Mouse (Mus musculus): ENCODE data around the gene Cops7a.

Cops7a gene

DNA sequence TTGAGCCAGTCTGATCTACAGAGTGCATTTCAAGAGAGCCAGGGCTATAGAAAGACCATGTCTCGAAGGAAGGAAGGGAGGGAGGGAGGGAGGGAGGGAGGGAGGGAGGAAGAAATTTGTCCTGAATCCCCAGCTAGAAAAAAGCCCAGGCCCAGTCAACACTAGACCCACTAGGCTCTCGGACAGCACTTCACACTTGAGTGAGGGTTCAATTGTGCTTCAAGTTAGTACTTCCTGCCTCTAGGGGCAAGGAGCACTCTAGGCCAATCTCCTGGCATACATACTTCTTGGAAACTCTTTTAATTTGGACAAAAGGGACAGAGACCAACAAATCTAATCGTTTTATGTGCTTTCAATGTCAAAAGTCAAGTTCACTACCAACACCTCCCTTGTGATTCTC, 7.2 kb downstream of the Cops7a start:
- no peak for DNase-seq (ENCODE audit: low spot score in 2 of 2)

GRCm38 (mm10) chr6:124955212-124955611, 10.1 kb downstream of the Cops7a start:
- no peak for DNase-seq (ENCODE audit: low spot score in 2 of 2)

GRCm38 (mm10) chr6:124953991-124954715, 11.2 kb downstream of the Cops7a start:
- DNase-seq (ENCODE audit: low spot score in 2 of 2), result no peak

DNA sequence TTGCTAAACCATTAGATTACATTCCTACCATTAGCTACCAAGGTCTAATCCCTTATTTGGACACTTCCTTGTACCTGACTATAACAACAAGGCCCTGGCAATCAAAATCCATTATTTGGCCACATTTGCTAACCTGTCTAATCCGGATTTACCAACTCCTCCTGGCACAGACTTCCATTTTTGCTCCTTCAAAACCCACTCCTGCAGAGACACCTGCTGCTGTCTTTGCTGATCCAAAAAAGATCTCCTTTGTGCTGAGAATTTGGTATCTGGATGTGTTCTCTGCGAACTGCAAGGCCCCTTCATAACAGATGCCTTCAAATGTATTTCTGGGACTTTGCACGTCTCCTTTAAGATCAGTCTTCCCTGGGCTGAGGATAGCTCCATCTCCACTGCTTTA, 21.8 kb downstream of the Cops7a start:
- DNase-seq (ENCODE audit: low spot score in 2 of 2), result no peak

GRCm38 (mm10) chr6:124941679-124942078, 23.7 kb downstream of the Cops7a start:
- no peak for DNase-seq (ENCODE audit: low spot score in 2 of 2)

DNA sequence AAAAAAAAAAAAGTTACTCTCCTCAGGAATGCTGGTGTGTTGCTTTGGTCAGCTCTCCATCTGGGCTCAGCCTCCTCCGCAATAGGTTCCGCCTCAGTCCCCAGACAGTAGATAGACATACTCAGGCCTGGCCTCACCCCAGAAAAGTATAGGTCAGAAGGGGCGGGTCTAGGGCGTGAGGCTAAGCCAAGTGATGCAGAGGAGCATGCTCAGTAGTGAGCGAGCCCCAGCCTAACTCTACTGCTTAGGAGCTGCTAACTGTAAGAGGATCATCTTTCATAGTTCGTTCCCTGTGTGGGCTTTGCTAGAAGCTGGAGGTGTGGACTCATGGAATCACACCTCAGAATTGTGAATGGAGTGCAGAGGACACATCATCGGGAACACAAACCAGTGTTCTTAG, 26.8 kb downstream of the Cops7a start:
- DNase-seq (ENCODE audit: low spot score in 2 of 2), result no peak

DNA sequence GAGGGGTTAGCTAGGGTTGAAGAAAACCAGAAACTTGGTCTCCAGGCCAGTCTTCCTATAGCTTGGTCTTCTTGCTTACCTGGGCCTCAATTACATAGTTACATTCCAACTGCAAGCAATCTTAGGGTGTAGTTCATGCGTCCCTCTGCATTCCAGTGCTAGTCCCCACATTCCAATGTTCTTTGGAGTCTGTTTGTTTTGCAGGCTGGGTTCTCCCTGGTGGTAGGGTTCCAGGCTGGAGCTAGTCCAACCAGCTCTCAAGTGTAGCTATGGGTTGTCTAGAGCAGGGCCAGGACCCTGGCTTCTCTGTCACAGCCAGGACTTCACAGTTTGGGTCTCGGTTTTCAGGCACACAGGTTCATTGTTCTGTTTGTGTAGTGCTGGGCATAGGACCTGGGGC, 27.8 kb downstream of the Cops7a start:
- no peak for DNase-seq (ENCODE audit: low spot score in 2 of 2)

DNA sequence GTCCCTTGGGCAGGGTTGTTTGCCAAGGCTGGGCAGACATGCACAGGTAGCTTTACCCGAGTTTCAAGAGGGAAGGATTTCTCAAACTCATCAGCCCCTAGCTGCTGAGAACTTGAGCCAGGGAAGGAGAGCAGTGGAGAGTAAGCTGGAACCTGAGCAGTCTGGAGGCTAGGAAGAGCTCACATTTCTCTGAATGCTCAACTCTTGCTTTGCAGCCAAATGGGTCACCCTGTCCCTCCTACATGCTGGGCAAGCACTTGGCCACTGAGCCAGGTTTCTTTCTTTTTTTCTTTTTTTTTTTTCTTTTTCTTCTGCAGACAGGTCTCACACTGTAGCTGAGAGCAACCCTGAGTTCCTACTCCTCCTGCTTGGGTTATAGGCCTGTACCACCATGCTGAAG, 28.7 kb downstream of the Cops7a start:
- DNase-seq (ENCODE audit: low spot score in 2 of 2), result no peak

- no peak for DNase-seq (ENCODE audit: low spot score in 2 of 2)
Observed at GRCm38 (mm10) chr6:124934670-124935069, 30.7 kb downstream of the Cops7a start.

DNA sequence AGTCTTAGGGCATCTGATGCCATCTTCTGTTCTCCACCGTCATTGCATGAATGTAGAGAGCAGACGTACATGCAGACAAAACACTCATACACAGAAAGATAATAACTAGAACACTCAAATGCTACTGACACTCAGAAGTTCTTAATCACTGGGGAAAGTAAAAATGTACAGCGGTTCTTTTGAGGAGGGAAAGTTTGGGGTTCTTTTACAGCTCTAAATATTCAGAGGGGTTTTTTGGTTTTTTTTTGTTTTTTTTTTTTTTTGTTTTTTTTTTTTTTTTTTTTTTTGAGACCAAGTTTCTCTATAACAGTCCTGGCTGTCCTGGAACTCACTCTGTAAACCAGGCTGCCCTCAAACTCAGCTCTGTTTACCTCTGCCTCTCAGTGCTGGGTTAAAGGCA, 32.2 kb downstream of the Cops7a start:
- no peak for DNase-seq (ENCODE audit: low spot score in 2 of 2)

DNA sequence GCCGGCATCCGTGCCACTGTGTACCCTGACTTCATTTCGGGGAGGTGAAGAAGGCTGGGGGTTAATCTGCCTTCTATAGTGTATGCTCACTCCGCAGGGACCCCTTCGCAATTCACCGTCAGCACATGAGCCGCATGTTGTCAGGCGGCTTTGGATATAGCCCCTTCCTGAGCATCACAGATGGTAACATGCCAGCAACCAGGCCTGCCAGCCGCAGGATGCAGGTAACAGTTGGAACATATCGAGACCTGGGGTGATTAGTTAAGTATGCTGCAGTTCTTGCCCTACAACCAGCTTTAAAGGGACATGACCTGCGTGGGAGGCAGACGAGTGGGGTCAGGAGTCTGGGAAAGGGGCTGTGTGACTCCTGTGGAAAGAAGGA, 33.0 kb downstream of the Cops7a start:
- DNase-seq (ENCODE audit: low spot score in 2 of 2), result no peak

DNA sequence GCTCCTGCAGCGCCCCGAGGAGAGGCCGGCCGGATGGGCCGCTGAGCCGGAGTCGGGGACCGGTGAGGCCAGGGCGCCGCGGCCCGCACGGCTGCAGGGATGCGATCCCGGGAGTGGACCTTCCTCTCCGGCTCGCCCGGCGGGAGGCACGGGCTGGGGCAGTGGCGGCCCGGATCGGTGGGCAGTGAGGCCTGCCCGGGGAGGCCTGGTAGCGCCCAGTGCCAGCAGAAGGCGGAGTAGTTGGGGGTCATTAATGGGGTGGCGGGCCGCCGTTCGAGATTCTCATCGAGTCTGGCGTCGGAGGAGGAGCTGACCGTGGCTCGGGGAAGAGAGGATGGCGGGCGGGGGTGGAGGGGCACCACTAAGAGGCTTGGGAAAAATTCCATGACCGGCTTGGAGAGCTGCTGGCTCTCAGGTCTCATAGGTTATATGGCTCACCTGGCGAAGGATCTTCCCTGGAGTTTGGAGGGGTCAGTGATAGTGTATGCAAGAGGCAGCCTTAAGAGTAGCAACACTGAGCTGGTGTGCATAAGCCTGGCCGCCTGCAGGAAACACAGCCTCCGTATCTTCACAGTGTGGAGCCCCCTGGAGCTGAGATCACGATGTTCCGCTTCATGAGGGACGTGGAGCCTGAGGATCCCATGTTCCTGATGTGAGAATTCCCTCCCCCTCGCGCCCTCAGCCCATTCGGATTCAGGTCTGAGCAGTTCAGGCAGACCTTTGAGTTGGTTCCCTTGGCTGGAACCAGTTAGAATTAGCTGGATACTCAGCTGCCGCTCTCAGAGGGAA, 33.6 kb downstream of the Cops7a start:
- peak; percentile 43 to 60 for DNase-seq (ENCODE audit: low spot score in 2 of 2)

DNA sequence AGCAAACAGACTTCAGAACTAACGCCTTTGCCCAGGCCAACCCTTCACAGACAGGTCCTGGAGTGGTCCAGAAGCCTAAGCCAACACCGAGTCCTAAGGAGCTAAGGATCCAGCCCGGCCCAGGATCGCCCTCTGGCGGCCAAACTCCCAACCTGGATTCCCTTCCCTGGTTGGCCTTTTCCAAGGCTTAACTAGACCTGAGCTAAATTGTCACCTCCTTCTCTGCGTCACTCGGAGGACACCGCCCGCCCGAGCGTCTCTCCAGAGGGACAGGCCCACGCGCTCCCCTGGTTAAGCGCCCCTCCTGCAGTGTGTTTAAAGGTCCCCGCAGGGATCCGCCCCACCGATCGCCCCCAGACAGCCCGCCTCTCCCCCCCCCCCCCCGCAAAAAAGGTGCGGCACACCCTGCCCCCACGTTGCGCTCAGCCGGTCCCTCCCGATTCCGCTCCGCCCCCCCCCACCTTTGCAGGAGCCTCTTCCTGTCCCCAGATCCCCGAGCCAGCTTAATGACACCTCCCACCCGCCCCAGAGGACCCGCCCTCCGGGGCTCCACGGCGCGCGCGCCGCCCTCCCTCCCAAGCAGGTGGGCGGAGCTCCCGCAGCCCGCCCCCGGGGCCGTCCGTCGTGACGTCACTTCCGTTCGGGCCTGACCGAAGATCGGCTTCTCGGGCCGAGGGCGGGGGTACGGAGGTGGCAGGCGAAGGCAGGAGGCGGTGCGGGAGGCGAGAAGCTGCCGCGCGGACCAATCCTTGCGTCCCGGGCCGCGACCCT, 34.4 kb downstream of the Cops7a start, which contains the start of gene Mlf2:
Gene Mlf2, plus strand, starts transcription at position 633 of the 771 bp plus-strand sequence.
- peak; percentile 98 to 99 for DNase-seq (ENCODE audit: low spot score in 2 of 2)

- no peak for DNase-seq (ENCODE audit: low spot score in 2 of 2)
Observed at GRCm38 (mm10) chr6:124930231-124930630, 35.1 kb downstream of the Cops7a start.

DNA sequence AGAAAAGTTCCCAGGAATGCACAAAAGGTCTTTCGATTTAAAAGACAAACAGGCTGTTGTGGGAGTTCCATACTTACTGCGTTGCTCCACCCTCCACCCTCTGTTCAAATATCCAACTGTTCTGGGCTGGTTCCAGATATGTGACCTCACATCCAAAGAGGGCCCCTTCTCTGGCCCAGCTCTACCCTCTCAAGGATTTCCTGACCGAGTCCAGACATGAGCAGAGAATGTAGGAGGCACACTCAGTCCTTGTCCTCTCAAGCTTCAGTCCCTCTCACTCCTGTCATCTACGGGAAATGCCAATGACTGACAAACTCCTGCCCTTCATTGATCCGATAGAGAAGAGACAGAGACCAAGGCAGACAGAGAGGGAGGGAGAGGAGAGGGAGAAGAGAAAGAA, 39.4 kb downstream of the Cops7a start:
- no peak for DNase-seq (ENCODE audit: low spot score in 2 of 2)

DNA sequence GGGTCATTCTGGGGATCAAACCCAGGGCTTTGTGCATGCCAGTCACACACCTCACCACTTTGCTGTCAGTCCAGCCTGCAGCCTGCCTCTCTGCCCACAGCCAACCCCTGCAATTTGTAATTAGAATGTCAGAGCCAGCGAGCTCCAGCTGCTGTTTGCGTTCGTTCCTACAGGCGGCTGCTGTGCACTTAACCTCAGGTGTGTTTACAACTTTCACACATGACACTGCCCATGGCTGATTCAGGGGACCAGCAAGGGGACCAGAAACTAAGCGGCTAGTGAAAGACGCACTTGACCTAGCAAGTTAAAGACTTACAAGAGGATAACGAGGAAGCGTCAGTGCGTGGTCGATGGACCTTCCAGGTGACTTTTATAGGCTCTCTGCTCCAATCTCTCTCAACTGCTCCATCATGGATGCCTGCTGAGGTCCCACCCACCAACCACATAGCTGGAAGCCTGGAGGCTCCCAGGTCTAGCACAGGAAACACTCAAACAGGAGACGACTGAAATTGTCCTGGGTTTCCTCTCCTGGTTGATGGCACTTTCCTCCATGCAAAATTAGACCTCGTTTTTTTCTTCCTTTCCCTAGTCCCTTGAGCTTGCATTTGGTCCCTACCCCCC, 40.1 kb downstream of the Cops7a start:
- no peak for DNase-seq (ENCODE audit: low spot score in 2 of 2)

- no peak for DNase-seq (ENCODE audit: low spot score in 2 of 2)
Observed at GRCm38 (mm10) chr6:124921539-124921938, 43.8 kb downstream of the Cops7a start.

- no peak for DNase-seq (ENCODE audit: low spot score in 2 of 2)
Observed at GRCm38 (mm10) chr6:124920318-124921085, 44.8 kb downstream of the Cops7a start.

DNA sequence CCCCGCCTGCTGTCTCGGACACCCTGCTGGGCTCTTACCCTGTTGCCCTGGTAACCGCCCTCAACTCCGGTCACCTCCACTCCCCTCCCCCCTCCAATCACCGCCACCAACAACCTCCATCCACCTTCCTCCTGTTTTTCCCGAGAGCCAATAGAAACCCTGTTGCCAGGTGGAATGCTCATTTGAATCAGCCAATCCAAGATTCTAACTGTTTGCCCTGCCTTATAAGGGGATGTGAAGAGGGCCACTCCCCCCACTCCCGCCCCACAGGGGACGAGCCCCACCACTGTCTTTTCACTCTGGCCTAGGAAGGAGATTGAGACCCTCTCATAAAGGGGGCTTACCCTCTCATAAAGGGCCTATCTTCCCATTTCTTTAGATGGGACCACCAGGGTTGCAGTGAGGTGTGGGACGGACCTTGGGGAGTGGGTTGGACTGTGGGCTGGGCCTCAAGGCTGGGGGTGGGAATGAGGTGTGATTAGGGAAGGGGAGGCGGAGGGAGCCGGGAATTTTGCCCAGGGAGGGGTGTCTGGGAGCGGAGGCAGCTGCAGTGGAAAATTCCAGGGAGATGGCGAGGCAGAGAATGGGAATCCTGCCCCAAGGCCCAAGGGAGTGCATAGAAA, 45.5 kb downstream of the Cops7a start, which contains the start of gene Ptms:
Gene Ptms, minus strand, starts transcription at position 409 of the 623 bp plus-strand sequence.
- DNase-seq (ENCODE audit: low spot score in 2 of 2), result peak; percentile 52 to 66

DNA sequence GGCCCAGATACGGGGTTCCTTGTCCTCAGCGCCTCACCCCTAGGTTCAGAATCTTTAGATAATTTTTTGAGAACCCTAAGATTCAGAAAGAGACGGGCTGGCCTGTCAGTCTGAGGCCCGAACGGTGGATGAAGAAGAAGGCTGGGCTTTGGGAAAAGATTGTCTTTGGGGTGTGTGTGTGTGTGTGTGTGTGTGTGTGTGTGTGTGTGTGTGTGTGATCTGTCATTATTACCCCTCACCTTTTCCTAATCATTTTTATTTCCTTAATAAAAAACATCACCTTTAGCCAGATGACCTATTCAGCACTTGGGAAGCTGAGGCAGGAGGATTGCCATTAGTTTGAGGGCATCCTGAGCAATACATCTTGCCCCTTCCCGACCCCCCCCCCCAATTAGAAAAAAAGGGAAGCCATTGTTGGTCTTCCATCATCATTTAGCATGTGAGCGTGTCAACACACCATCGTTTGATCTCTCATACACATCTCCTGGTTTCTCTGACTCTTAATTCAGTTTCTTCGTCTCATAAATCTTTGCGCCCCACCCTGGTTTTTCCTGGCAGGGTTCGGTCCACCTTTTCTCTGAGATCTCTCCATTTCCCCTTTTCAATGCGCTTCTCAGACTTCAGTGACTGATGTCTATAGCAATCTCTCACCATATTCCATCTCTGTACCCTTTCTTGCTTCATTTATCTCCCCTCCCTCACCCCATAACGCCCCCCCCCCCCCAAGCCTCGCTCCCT, 46.3 kb downstream of the Cops7a start:
- no peak for DNase-seq (ENCODE audit: low spot score in 2 of 2)

Data from thymus, postnatal 10 days (tissue).